Mouse (Mus musculus) C2C12 (cell line): ENCODE data around the gene Slc46a3. TPM values are rescaled to one million over a fixed set of nuclear protein-coding genes. Genes with fewer than 3 reads are reported as not detected.

ENCODE experiments used
- H3K27me3 ChIP-seq: one replicate; pipeline ENCODE4 v1.6.1; 2011; ENCODE audit not compliant: control insufficient read depth, insufficient read depth, insufficient read length
- H3K36me3 ChIP-seq: one replicate; pipeline ENCODE4 v1.6.1; 2011; ENCODE audit not compliant: control insufficient read depth, insufficient read depth
- H3K4me3 ChIP-seq: one replicate; pipeline ENCODE4 v1.5.1; 2011; ENCODE audit warnings: mild to moderate bottlenecking, control low read depth; ENCODE audit not compliant: poor library complexity, insufficient read depth, severe bottlenecking
- H3K79me2 ChIP-seq: one replicate; pipeline ENCODE4 v1.6.1; 2011; ENCODE audit not compliant: control insufficient read depth, insufficient read depth
- H3K79me3 ChIP-seq: one replicate; pipeline ENCODE4 v1.6.1; 2011; ENCODE audit warnings: low read depth, control low read depth
- H3ac ChIP-seq: one replicate; pipeline ENCODE3; 2011; ENCODE audit warnings: low read depth; ENCODE audit not compliant: control insufficient read depth, insufficient read length
- CEBPB ChIP-seq: IDR thresholded peaks from one replicate; pipeline ENCODE4 v1.6.1; 2011; ENCODE audit warnings: low read depth, mild to moderate bottlenecking, control low read depth, moderate library complexity
- CTCF ChIP-seq: IDR thresholded peaks from one replicate; pipeline ENCODE4 v1.5.1; 2011; ENCODE audit not compliant: control insufficient read depth, insufficient read depth, insufficient read length
- FOSL1 ChIP-seq: IDR thresholded peaks from one replicate; pipeline ENCODE4 v1.8.0; 2011; ENCODE audit warnings: mild to moderate bottlenecking, low read length; ENCODE audit not compliant: poor library complexity, insufficient read depth, severe bottlenecking
- MAX ChIP-seq: IDR thresholded peaks from one replicate; pipeline ENCODE4 v1.6.1; 2011; ENCODE audit warnings: mild to moderate bottlenecking, control low read depth
- MYOD1 ChIP-seq: IDR thresholded peaks from one replicate; pipeline ENCODE4 v1.6.1; 2011; ENCODE audit warnings: low read depth; ENCODE audit not compliant: control insufficient read depth, insufficient read length
- MYOG ChIP-seq: IDR thresholded peaks from one replicate; pipeline ENCODE4 v1.6.1; 2011; ENCODE audit not compliant: control insufficient read depth, insufficient read length; ENCODE audit errors: extremely low read depth
- USF1 ChIP-seq: IDR thresholded peaks from one replicate; pipeline ENCODE4 v1.6.1; 2011; ENCODE audit warnings: low read depth, mild to moderate bottlenecking, control low read depth, moderate library complexity
- polyA plus RNA-seq: library from polyadenylated mRNA; unstranded; fragments of >200 nt; fragmentation: generic; extraction: Trizol; gene quantifications from one replicate; pipeline ENCODE4 v1.2.1, GENCODE M21; 2012; ENCODE audit warnings: missing spikeins

Slc46a3 gene
- polyA plus RNA-seq, 1 experiment = 0.23 TPM

- H3K36me3 ChIP-seq = no peaks in the 10 kb centered on the region
- TF ChIP-seq CTCF (no peak), FOSL1 (no peak), MYOG (no peak), MAX (no peak), USF1 (no peak), MYOD1 (no peak)
- H3K79me3 ChIP-seq = no peaks in the 10 kb centered on the region
- no peak overlapping the region for H3ac ChIP-seq
- H3K79me2 ChIP-seq = no peaks in the 10 kb centered on the region
- H3K27me3 ChIP-seq = peaks cover 4% of the 10 kb centered on the region
- no peak overlapping the region for H3K4me3 ChIP-seq
Observed at GRCm38 (mm10) chr5:147924621-147925020, 30.0 kb upstream of the Slc46a3 start.

- no peak overlapping the region for H3K4me3 ChIP-seq
- TF ChIP-seq MYOG (no peak), MAX (no peak), FOSL1 (no peak)
- H3K79me2 ChIP-seq = no peaks in the 10 kb centered on the region
- H3K36me3 ChIP-seq = no peaks in the 10 kb centered on the region
- H3ac ChIP-seq = no peak overlapping the region
- H3K79me3 ChIP-seq = no peaks in the 10 kb centered on the region
- peaks cover 4% of the 10 kb centered on the region for H3K27me3 ChIP-seq
Observed at GRCm38 (mm10) chr5:147918044-147918846, 23.6 kb upstream of the Slc46a3 start.

- H3ac ChIP-seq = no peak overlapping the region
- peaks cover 4% of the 10 kb centered on the region for H3K27me3 ChIP-seq
- no peaks in the 10 kb centered on the region for H3K36me3 ChIP-seq
- H3K79me2 ChIP-seq = no peaks in the 10 kb centered on the region
- H3K79me3 ChIP-seq = no peaks in the 10 kb centered on the region
- TF ChIP-seq MAX = no peak
- TF ChIP-seq FOSL1 = no peak
- TF ChIP-seq CTCF = no peak
- no peak for TF ChIP-seq MYOD1
- TF ChIP-seq MYOG = no peak
- TF ChIP-seq USF1 = no peak
- TF ChIP-seq CEBPB = no peak
- H3K4me3 ChIP-seq = no peak overlapping the region
Observed at GRCm38 (mm10) chr5:147916171-147916570, 21.6 kb upstream of the Slc46a3 start.

GRCm38 (mm10) chr5:147915038-147915566 lies 20.5 kb upstream of the Slc46a3 start:
- no peak overlapping the region for H3ac ChIP-seq
- no peaks in the 10 kb centered on the region for H3K27me3 ChIP-seq
- no peaks in the 10 kb centered on the region for H3K79me2 ChIP-seq
- no peaks in the 10 kb centered on the region for H3K36me3 ChIP-seq
- no peak for TF ChIP-seq CEBPB
- no peak for TF ChIP-seq USF1
- no peak for TF ChIP-seq MYOD1
- H3K4me3 ChIP-seq = no peak overlapping the region
- no peaks in the 10 kb centered on the region for H3K79me3 ChIP-seq

GRCm38 (mm10) chr5:147913241-147913842 lies 18.7 kb upstream of the Slc46a3 start:
- Histone ChIP-seq H3ac (no peak overlapping the region), H3K79me2 (no peaks in the 10 kb centered on the region), H3K36me3 (no peaks in the 10 kb centered on the region), H3K79me3 (no peaks in the 10 kb centered on the region), H3K27me3 (no peaks in the 10 kb centered on the region), H3K4me3 (no peak overlapping the region)
- TF ChIP-seq USF1 (no peak), FOSL1 (no peak), CTCF (no peak), CEBPB (no peak), MAX (no peak), MYOD1 (no peak), MYOG (no peak)

- Histone ChIP-seq H3K79me2 (no peaks in the 10 kb centered on the region), H3K36me3 (no peaks in the 10 kb centered on the region), H3K79me3 (no peaks in the 10 kb centered on the region), H3K27me3 (no peaks in the 10 kb centered on the region), H3ac (no peak overlapping the region), H3K4me3 (no peak overlapping the region)
- peak; percentile 33 for TF ChIP-seq CEBPB
- no peak for TF ChIP-seq MYOG
Observed at GRCm38 (mm10) chr5:147911744-147912143, 17.1 kb upstream of the Slc46a3 start.
